Mouse (Mus musculus) MEL (cell line): ENCODE data around the gene Rasl10a. TPM values are rescaled to one million over a fixed set of nuclear protein-coding genes. Genes with fewer than 3 reads are reported as not detected.
A peak's percentile ranks its signal among the peaks of the same experiment; 100 is the strongest.

Source experiments
- DNase-seq: peaks from one replicate; pipeline ENCODE4 v3.0.0; 2011; ENCODE audit warnings: low read depth, low spot score
- H3K27ac ChIP-seq: 2 replicates; pipeline ENCODE4 v1.5.1; 2012; ENCODE audit warnings: low read depth, mild to moderate bottlenecking, control low read depth, low read length, moderate library complexity; ENCODE audit not compliant: control insufficient read depth
- H3K27me3 ChIP-seq, 2 experiments: fragments of 150-350 bp in 1 of 2; sonication (generic) in 1 of 2; 2 replicates each; pipeline ENCODE4 v1.6.1; 2012; ENCODE audit warnings: low read length in 2 of 2, mild to moderate bottlenecking in 2 of 2, improper control_type of control experiment in 1 of 2, moderate library complexity in 1 of 2; ENCODE audit not compliant: insufficient read depth in 2 of 2, control insufficient read depth in 1 of 2
- H3K36me3 ChIP-seq, 2 experiments: 2 replicates each; pipeline ENCODE4 v1.6.1; 2012 to 2014; ENCODE audit warnings: low read length in 2 of 2, improper control_type of control experiment in 1 of 2, inconsistent platforms in 1 of 2, mild to moderate bottlenecking in 1 of 2; ENCODE audit not compliant: insufficient read depth in 2 of 2, control insufficient read depth in 1 of 2
- H3K4me1 ChIP-seq, 2 experiments: fragments of 150-350 bp in 1 of 2; sonication (generic) in 1 of 2; 2 replicates each; pipeline ENCODE4 v1.6.1; 2012; ENCODE audit warnings: low read length in 2 of 2, improper control_type of control experiment in 1 of 2, mild to moderate bottlenecking in 1 of 2; ENCODE audit not compliant: insufficient read depth in 2 of 2, control insufficient read depth in 1 of 2
- H3K4me3 ChIP-seq, 2 experiments: fragments of 150-350 bp in 1 of 2; sonication (generic) in 1 of 2; 2 replicates each; pipeline ENCODE4 v1.5.1; 2012; ENCODE audit warnings: low read depth in 2 of 2, low read length in 2 of 2, mild to moderate bottlenecking in 2 of 2, moderate library complexity in 2 of 2, control low read depth in 1 of 2, improper control_type of control experiment in 1 of 2; ENCODE audit not compliant: control insufficient read depth in 1 of 2, insufficient read depth in 1 of 2
- H3K79me2 ChIP-seq: 2 replicates; pipeline ENCODE4 v1.6.1; 2012; ENCODE audit warnings: mild to moderate bottlenecking, low read length, moderate library complexity; ENCODE audit not compliant: control insufficient read depth, poor library complexity, insufficient read depth
- H3K9ac ChIP-seq: 2 replicates; pipeline ENCODE4 v1.6.1; 2012; ENCODE audit warnings: low read depth, mild to moderate bottlenecking, control low read depth, low read length, moderate library complexity; ENCODE audit not compliant: control insufficient read depth, poor library complexity, severe bottlenecking
- H3K9me3 ChIP-seq: fragments of 150-350 bp; sonication (generic); replicated peaks from 2 replicates; pipeline ENCODE4 v1.6.1; 2012; ENCODE audit warnings: mild to moderate bottlenecking, low read length, improper control_type of control experiment, moderate library complexity; ENCODE audit not compliant: insufficient read depth
- BHLHE40 ChIP-seq: IDR thresholded peaks from 2 replicates; pipeline ENCODE4 v1.6.1; 2012; ENCODE audit warnings: low read depth, mild to moderate bottlenecking, inconsistent platforms, low read length, improper control_type of control experiment, borderline replicate concordance
- CHD2 ChIP-seq: IDR thresholded peaks from 2 replicates; pipeline ENCODE4 v1.6.1; 2011; ENCODE audit warnings: low read length, improper control_type of control experiment
- CTCF ChIP-seq, 3 experiments: IDR thresholded peaks in 2 of 3; conservative IDR thresholded peaks in 1 of 3; 2 replicates each; pipeline ENCODE4 v1.5.1; 2011 to 2012; ENCODE audit warnings: low read length in 3 of 3, low read depth in 2 of 3, mild to moderate bottlenecking in 2 of 3, improper control_type of control experiment in 1 of 3, inconsistent platforms in 1 of 3, mixed read lengths in 1 of 3, moderate library complexity in 1 of 3; ENCODE audit not compliant: control insufficient read depth in 1 of 3, insufficient read depth in 1 of 3, poor library complexity in 1 of 3, severe bottlenecking in 1 of 3
- E2F4 ChIP-seq: IDR thresholded peaks from 2 replicates; pipeline ENCODE4 v1.6.1; 2011; ENCODE audit warnings: low read depth, low read length, improper control_type of control experiment, borderline replicate concordance
- ELF1 ChIP-seq: IDR thresholded peaks from 2 replicates; pipeline ENCODE4 v1.6.1; 2014; ENCODE audit warnings: low read depth, mild to moderate bottlenecking, inconsistent platforms, low read length, improper control_type of control experiment, moderate library complexity
- EP300 ChIP-seq, 2 experiments: IDR thresholded peaks; 2 replicates each; pipeline ENCODE4 v1.6.1; 2011; ENCODE audit warnings: improper control_type of control experiment in 2 of 2, low read length in 2 of 2, low read depth in 1 of 2, mild to moderate bottlenecking in 1 of 2
- ETS1 ChIP-seq: IDR thresholded peaks from 2 replicates; pipeline ENCODE4 v1.6.1; 2012; ENCODE audit warnings: low read depth, mild to moderate bottlenecking, inconsistent platforms, low read length, improper control_type of control experiment, moderate library complexity
- GABPA ChIP-seq: IDR thresholded peaks from 2 replicates; pipeline ENCODE4 v1.6.1; 2012; ENCODE audit warnings: low read depth, mild to moderate bottlenecking, inconsistent platforms, low read length, improper control_type of control experiment, moderate library complexity
- GATA1 ChIP-seq: IDR thresholded peaks from 2 replicates; pipeline ENCODE4 v1.6.1; 2011; ENCODE audit warnings: low read depth, low read length, improper control_type of control experiment
- HCFC1 ChIP-seq: IDR thresholded peaks from 2 replicates; pipeline ENCODE4 v1.6.1; 2012; ENCODE audit warnings: low read depth, mild to moderate bottlenecking, inconsistent platforms, low read length, improper control_type of control experiment, moderate library complexity
- JUND ChIP-seq: IDR thresholded peaks from 2 replicates; pipeline ENCODE4 v1.6.1; 2011; ENCODE audit warnings: low read depth, mild to moderate bottlenecking, improper control_type of control experiment, low read length
- MAX ChIP-seq: IDR thresholded peaks from 2 replicates; pipeline ENCODE4 v1.6.1; 2011; ENCODE audit warnings: low read length, improper control_type of control experiment
- MAZ ChIP-seq: IDR thresholded peaks from 2 replicates; pipeline ENCODE4 v1.6.1; 2012; ENCODE audit warnings: low read depth, mild to moderate bottlenecking, inconsistent platforms, low read length, improper control_type of control experiment
- MEF2A ChIP-seq: IDR thresholded peaks from 2 replicates; pipeline ENCODE4 v1.6.1; 2014; ENCODE audit warnings: low read depth, mild to moderate bottlenecking, inconsistent platforms, low read length, improper control_type of control experiment; ENCODE audit not compliant: poor library complexity, insufficient replicate concordance, severe bottlenecking; ENCODE audit errors: extremely low read depth
- MYB ChIP-seq: IDR thresholded peaks from 2 replicates; pipeline ENCODE4 v1.6.1; 2011; ENCODE audit warnings: mild to moderate bottlenecking, low read depth, low read length, improper control_type of control experiment
- MYC ChIP-seq: IDR thresholded peaks from 2 replicates; pipeline ENCODE4 v1.6.1; 2011; ENCODE audit warnings: low read depth, mild to moderate bottlenecking, low read length, improper control_type of control experiment, moderate library complexity
- NELFE ChIP-seq: IDR thresholded peaks from 2 replicates; pipeline ENCODE4 v1.6.1; 2011; ENCODE audit warnings: low read depth, low read length, improper control_type of control experiment
- NRF1 ChIP-seq: IDR thresholded peaks from 2 replicates; pipeline ENCODE4 v1.6.1; 2014; ENCODE audit warnings: low read depth, mild to moderate bottlenecking, inconsistent platforms, low read length, improper control_type of control experiment, moderate library complexity; ENCODE audit not compliant: poor library complexity, insufficient read depth, severe bottlenecking
- POLR2A ChIP-seq, 2 experiments: IDR thresholded peaks; 2 replicates each; pipeline ENCODE4 v1.6.1; 2011 to 2012; ENCODE audit warnings: low read length in 2 of 2, mild to moderate bottlenecking in 2 of 2, control low read depth in 1 of 2, improper control_type of control experiment in 1 of 2, low read depth in 1 of 2, moderate library complexity in 1 of 2; ENCODE audit not compliant: control insufficient read depth in 1 of 2, insufficient read depth in 1 of 2, poor library complexity in 1 of 2
- POLR2AphosphoS2 ChIP-seq: IDR thresholded peaks from 2 replicates; pipeline ENCODE4 v1.6.1; 2011; ENCODE audit warnings: low read length, improper control_type of control experiment
- POLR2AphosphoS5 ChIP-seq: IDR thresholded peaks from 2 replicates; pipeline ENCODE4 v1.6.1; 2012; ENCODE audit warnings: low read depth, borderline replicate concordance, mild to moderate bottlenecking, inconsistent platforms, low read length, moderate library complexity, mixed read lengths
- RAD21 ChIP-seq: IDR thresholded peaks from 2 replicates; pipeline ENCODE4 v1.6.1; 2011; ENCODE audit warnings: mild to moderate bottlenecking, low read depth, low read length, improper control_type of control experiment
- RCOR1 ChIP-seq: IDR thresholded peaks from 2 replicates; pipeline ENCODE4 v1.6.1; 2012; ENCODE audit warnings: low read depth, mild to moderate bottlenecking, inconsistent platforms, low read length, improper control_type of control experiment
- SIN3A ChIP-seq: IDR thresholded peaks from 2 replicates; pipeline ENCODE4 v1.6.1; 2012; ENCODE audit warnings: low read length, improper control_type of control experiment, inconsistent platforms
- SMC3 ChIP-seq: IDR thresholded peaks from 2 replicates; pipeline ENCODE4 v1.6.1; 2011; ENCODE audit warnings: low read depth, low read length, improper control_type of control experiment
- TAL1 ChIP-seq: IDR thresholded peaks from 2 replicates; pipeline ENCODE4 v1.6.1; 2012; ENCODE audit warnings: mild to moderate bottlenecking, inconsistent platforms, low read length, moderate library complexity, mixed read lengths
- TBP ChIP-seq: IDR thresholded peaks from 2 replicates; pipeline ENCODE4 v1.8.0; 2011; ENCODE audit warnings: low read depth, low read length, improper control_type of control experiment
- TCF12 ChIP-seq: IDR thresholded peaks from 2 replicates; pipeline ENCODE4 v1.6.1; 2014; ENCODE audit warnings: low read depth, mild to moderate bottlenecking, inconsistent platforms, low read length, improper control_type of control experiment, moderate library complexity
- USF1 ChIP-seq: IDR thresholded peaks from 2 replicates; pipeline ENCODE4 v1.6.1; 2014; ENCODE audit warnings: low read depth, mild to moderate bottlenecking, inconsistent platforms, low read length, improper control_type of control experiment, moderate library complexity
- ZKSCAN1 ChIP-seq: IDR thresholded peaks from 2 replicates; pipeline ENCODE4 v1.6.1; 2012; ENCODE audit warnings: low read depth, mild to moderate bottlenecking, inconsistent platforms, low read length, improper control_type of control experiment, moderate library complexity
- ZMIZ1 ChIP-seq: IDR thresholded peaks from 2 replicates; pipeline ENCODE4 v1.6.1; 2012; ENCODE audit warnings: low read depth, mild to moderate bottlenecking, inconsistent platforms, low read length, improper control_type of control experiment, moderate library complexity
- ZNF384 ChIP-seq: IDR thresholded peaks from 2 replicates; pipeline ENCODE4 v1.6.1; 2012; ENCODE audit warnings: low read depth, mild to moderate bottlenecking, inconsistent platforms, low read length, improper control_type of control experiment
- polyA plus RNA-seq, 2 experiments: library from polyadenylated mRNA; stranded (reverse) in 1 of 2; unstranded in 1 of 2; fragments of >175 nt in 1 of 2; fragments of >200 nt in 1 of 2; gene quantifications; 2 replicates each; pipeline versions ENCODE4 v1.2.1 to v1.2.4; 2012; ENCODE audit warnings: low replicate concordance in 2 of 2, low read depth in 1 of 2; ENCODE audit not compliant: insufficient read length in 2 of 2, insufficient read depth in 1 of 2, missing spikeins in 1 of 2
- total RNA-seq: library from RNA; depleted of rRNA; stranded (reverse); fragments of 300-350 nt; gene quantifications from 2 replicates; pipeline ENCODE4 v1.2.3, GENCODE M21; 2012

Rasl10a gene
- total and polyA plus RNA-seq, 3 experiments, result 0.23 to 1.3 TPM; not detected in 1

GRCm38 (mm10) chr11:5102384-5102783, 44.5 kb downstream of the Rasl10a start:
- peak overlapping the region; percentile 75 for H3K27ac ChIP-seq
- H3K9me3 ChIP-seq, result no peaks in the 10 kb centered on the region
- 0 out of 4 replicates have a peak overlapping the region, but pooled peaks of 1 of the 2 experiments have one; percentile 8 for H3K4me3 ChIP-seq
- H3K9ac ChIP-seq, result peak overlapping the region; percentile 23; the same call in 1 of the 2 replicates
- DNase-seq, result peak; percentile 91
- H3K36me3 ChIP-seq, result peaks cover 0 to 26% of the 10 kb centered on the region in 2 experiments; a peak in 2 of 4 replicates
- peaks cover 15 to 32% of the 10 kb centered on the region in 2 experiments for H3K4me1 ChIP-seq
- TF ChIP-seq CHD2, result no peak
- TF ChIP-seq ZKSCAN1, result no peak
- TF ChIP-seq MEF2A, result no peak
- TF ChIP-seq POLR2A (IDR thresholded peaks at IDR 0.05; ENCODE audit: control insufficient read depth in 1 of 2, insufficient read depth in 1 of 2, low read depth in 1 of 2, low read length in 2 of 2, poor library complexity in 1 of 2), result no peak
- no peak for TF ChIP-seq MAX
- TF ChIP-seq USF1, result no peak
- TF ChIP-seq ETS1, result peak; percentile 95
- peak; percentile 98 for TF ChIP-seq EP300 (IDR thresholded peaks at IDR 0.05; ENCODE audit: low read depth in 1 of 2, low read length in 2 of 2)
- 0 out of 2 replicates have a peak, but pooled peaks have one; percentile 39 for TF ChIP-seq GABPA
- TF ChIP-seq E2F4, result 0 out of 2 replicates have a peak, but pooled peaks have one; percentile 47
- no peak for TF ChIP-seq JUND
- TF ChIP-seq MAZ, result peak; percentile 9; the same call in 1 of the 2 replicates
- peak; percentile 98 for TF ChIP-seq GATA1
- TF ChIP-seq HCFC1, result no peak
- no peak; the same call in 1 of the 2 replicates for TF ChIP-seq ZNF384
- TF ChIP-seq POLR2AphosphoS5, result no peak
- TF ChIP-seq TAL1, result peak; percentile 99
- TF ChIP-seq MYB, result peak; percentile 93
- peak; percentile 89 for TF ChIP-seq SIN3A
- no peak for TF ChIP-seq NRF1
- TF ChIP-seq NELFE, result no peak
- peak; percentile 93 for TF ChIP-seq RCOR1
- TF ChIP-seq POLR2AphosphoS2, result no peak
- TF ChIP-seq TCF12, result peak; percentile 98
- TF ChIP-seq MYC, result peak; percentile 23; the same call in 1 of the 2 replicates
- TF ChIP-seq CTCF (IDR thresholded peaks at IDR 0.05 in 2 of 3, conservative IDR thresholded peaks at IDR 0.05 in 1 of 3; ENCODE audit: control insufficient read depth in 1 of 3, insufficient read depth in 1 of 3, low read depth in 2 of 3, low read length in 3 of 3, poor library complexity in 1 of 3, severe bottlenecking in 1 of 3), result no peak
- TF ChIP-seq RAD21, result no peak
- peak; percentile 44; the same call in 1 of the 2 replicates for TF ChIP-seq BHLHE40
- peak; percentile 55; the same call in 1 of the 2 replicates for TF ChIP-seq TBP
- no peak for TF ChIP-seq ELF1
- no peak for TF ChIP-seq SMC3
- no peak for TF ChIP-seq ZMIZ1
- H3K79me2 ChIP-seq, result peaks cover 41% of the 10 kb centered on the region
- H3K27me3 ChIP-seq, result no peaks in the 10 kb centered on the region
